Mouse (Mus musculus) embryonic fibroblast, embryonic 13.5 days (primary cell): ENCODE measurements at regions not wholly inside any gene's neighbourhood (a gene's known extent, or its start where the extent isn't known, plus 50 kb on each side); places are given as distances from the start of the nearest gene placed in this dataset.

Experiments used
- CTCF ChIP-seq: IDR thresholded peaks from 2 replicates; pipeline ENCODE4 v1.5.1; 2011; ENCODE audit warnings: mild to moderate bottlenecking, control low read depth, low read length, moderate library complexity, borderline replicate concordance; ENCODE audit not compliant: insufficient read depth
- POLR2A ChIP-seq: IDR thresholded peaks from 2 replicates; pipeline ENCODE4 v1.6.1; 2011; ENCODE audit warnings: low read depth, mild to moderate bottlenecking, control low read depth, low read length, moderate library complexity

- no peak for TF ChIP-seq CTCF
- no peak for TF ChIP-seq POLR2A
Measured at GRCm38 (mm10) chr15:96816997-96817570, 117.6 kb upstream of the Slc38a2 start.
